Mouse (Mus musculus): ENCODE measurements at regions not wholly inside any gene's neighbourhood (a gene's known extent, or its start where the extent isn't known, plus 50 kb on each side); places are given as distances from the start of the nearest gene placed in this dataset.

DNA sequence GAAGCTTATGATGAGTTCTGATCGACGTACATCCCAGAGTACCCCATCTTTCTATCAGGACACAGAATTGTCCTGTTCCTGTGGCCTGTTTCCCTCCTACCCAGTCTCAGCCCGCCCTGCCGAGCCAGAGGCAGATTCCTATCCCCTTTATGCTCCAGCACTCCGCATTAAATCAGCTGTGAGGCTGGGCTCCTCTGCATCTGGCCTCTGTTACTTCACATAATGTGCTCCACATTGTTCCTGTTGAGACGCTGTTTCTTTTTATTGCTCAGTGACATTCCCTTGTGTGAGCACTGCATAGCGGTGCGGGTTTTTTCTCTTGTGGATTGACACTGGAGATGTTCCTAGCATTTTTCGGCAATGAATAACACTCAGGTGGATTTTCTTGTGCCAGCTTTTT lies 68.2 kb upstream of the Shb start:
- intact Hi-C loops (cut with DNase I): no loop called here
- DNase-seq (ENCODE audit: low spot score in 2 of 2): no peak

DNA sequence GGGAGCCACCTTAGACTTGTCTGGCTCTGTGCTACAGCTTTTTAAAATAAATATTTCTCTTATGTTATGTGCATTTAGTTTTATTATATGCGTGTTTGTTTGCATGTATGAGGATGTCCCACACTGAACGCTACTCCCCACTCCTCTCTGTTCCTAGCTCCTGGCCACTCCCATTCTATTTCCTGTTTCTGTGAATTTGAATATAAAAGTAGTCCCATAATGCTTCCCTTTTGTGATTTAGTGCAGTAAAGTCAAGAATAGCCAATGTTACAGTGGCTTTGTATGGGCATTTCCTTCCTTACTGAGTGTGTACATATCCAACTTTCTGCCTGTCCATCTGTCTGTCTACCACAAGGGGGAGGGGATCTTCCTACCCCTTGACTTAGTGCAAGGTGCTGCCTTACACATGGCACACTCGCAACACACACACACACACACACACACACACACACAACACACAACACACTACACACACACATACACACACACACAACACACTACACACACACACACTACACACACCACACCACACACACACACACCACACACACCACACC lies 61.2 kb upstream of the Shb start:
- intact Hi-C loops (cut with DNase I): no loop called here
- no peak for DNase-seq (ENCODE audit: low spot score in 2 of 2)

DNA sequence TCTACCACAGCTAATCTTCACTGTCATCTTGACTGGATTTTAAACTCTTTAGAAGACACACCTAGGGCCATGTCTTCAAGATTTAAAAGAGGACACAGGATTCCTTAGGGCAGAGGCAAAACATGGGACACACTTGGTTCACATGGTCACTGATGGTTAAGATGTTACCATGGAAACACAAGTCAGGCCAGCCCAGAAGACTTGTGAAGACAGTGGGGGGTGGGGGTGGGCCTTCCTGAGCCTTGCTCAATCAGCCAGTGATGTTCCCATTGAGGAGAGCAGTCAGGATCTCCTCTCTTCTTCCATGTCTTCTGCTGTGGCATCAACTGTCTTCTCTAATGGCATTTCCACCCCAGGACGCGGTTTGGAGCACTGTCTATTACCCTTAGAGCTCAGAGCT lies 60.5 kb upstream of the Shb start:
- intact Hi-C loops (cut with DNase I): no loop called here
- DNase-seq (ENCODE audit: low spot score in 2 of 2): no peak

DNA sequence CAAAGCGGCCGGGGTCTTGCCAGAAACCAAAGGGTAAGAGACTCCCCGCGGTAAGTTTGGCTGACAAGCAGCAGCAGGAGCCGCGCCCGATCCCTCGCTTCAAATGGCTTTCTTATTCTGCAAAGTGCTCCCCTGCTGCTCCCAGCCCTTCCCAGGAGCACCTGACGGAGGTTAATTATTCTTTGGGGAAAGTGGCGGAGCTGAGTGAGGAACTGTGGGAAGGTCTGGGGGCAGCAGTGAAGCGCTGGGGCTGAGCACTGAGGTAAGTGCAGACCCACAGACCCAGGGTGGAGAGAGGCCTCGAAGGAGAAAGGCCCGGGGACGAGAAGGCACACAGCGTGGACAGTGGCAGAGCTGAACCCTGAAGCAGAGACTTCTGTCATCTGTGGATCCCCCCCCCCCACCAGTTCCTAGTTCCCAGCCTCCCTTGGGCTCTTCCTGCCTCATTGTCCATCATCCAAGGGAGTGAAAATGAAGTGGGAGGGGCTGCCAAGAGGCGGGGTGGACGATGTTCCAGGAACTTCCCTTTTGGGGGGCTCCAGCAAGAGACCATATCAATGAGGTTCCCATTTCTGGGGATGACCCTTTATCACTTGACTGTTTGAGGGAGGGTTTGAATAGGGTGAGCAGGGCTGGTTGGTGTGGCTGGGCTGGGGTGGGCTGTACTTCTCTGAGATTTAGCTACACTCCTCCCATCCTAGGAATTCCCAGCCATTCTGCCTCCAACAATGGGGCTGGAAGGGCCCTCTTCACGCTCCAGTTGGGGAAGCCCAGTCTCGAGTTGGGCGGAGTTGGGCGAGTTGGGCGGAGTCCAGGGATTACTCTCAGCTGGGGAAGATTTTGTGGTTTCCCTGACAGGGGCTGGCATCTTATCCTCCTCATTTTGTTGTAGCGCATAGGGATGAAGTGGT lies 59.4 kb upstream of the Shb start:
- intact Hi-C loops (cut with DNase I): no loop called here
- DNase-seq (ENCODE audit: low spot score in 2 of 2): no peak

DNA sequence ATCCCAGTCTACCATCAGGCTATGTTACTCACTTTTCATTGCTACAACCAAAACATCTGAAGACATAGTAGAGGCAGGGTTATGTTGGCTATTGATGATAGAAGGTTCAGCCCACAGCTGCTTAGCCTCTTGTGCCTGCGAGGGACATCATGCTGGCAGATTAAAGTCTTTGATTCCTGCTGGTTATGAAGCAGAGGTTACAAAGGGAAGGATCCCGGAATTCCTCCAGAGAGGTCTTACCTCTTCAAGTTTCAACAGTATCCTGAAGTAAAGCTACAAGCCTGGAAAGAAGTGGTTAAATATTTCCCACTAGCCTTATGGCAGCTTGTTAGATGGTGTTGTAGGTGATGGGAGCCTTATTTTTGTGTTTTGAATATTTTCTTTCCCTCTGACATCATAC lies 58.6 kb upstream of the Shb start:
- no peak for DNase-seq (ENCODE audit: low spot score in 2 of 2)
- intact Hi-C loops (cut with DNase I): no loop called here

DNA sequence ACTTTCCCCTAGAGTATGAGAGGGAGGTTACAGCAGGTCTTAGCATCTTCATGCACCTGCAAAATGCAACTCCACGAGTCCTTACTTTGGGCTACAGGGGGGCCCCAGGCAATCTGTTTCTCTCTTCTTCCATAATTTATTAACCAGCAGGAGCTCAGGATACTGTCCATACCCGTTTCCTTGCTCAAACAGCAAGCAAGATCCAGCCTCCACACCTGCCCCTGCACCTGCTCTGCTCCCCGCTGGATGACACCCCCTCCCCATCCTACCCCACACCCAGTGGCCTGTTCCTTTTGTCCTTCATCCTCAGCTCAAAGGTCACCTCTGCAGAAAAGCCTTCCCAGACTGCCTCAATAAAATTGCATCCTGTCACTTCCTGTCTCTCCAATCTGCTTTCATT lies 56.1 kb upstream of the Shb start:
- intact Hi-C loops (cut with DNase I): no loop called here
- no peak for DNase-seq (ENCODE audit: low spot score in 2 of 2)

DNA sequence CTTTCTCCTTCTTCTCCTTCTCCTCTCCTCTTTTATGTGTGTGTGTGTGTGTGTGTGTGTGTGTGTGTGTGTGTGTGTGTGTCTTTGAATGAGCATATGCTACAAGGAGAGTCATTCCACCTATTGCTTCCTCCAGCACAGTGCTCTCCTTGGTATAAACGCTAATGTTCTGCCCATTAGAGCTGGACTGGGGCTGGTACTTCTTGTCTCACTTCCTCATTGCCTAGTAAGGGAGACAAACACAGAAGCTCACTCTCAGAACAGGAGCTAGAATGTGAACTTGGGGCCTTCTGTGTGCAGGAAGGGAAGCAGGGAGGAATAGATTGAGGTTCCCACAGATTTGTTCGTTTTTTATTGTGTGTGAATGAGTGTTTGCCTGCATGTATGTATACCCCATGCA lies 54.9 kb upstream of the Shb start:
- DNase-seq (ENCODE audit: low spot score in 2 of 2): no peak
- intact Hi-C loops (cut with DNase I): no loop called here

DNA sequence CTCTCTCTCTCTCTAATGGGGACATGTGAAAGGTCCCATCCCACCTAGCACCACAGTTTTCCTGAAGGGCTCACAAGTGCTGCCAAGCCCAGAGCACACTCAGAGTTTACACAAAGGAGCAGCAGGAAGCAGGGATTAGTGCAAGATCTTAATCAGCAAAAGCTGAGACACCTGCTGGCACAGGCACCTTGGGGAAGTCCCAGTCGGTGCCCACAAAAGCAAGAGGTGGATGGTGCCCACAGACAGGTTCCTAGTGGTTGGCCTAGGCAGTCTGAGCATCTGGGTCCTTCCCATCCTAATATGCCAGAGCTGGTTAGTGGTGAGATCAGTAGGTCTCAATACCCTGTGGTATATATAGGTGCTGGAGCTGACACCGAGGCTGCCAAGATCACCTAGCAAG lies 54.0 kb upstream of the Shb start:
- intact Hi-C loops (cut with DNase I): no loop called here
- DNase-seq (ENCODE audit: low spot score in 2 of 2): no peak

DNA sequence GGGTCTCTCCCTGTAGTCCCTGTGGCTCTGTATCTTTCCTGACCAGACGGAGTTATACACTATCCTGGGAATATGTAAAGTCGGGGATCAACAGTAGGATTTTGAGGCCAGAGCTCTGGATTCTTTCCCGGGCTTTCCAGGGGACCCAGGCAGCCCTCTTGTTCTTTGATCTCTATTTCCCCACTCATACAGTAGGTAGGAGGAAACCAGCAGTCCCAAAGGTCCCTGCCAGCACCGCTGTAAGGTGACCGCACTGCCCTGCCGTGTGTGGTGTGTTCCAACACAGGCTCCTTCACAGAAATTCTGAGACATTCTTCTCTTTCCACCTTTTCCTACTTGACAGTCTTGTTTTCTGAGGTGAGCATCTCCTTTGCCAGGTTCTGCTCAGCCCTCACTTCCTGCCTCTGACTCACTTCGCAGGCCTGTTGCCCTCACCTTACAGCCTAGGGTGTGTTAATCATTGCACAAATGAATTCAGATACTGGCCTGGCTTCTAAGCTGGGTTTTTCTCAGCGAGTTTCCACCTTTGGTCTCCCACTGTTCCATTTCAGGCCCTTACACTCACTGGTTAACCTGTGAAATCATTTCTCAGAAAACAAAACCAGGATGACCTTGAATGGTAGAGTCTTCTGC lies 53.0 kb upstream of the Shb start:
- intact Hi-C loops (cut with DNase I): no loop called here
- no peak for DNase-seq (ENCODE audit: low spot score in 2 of 2)

DNA sequence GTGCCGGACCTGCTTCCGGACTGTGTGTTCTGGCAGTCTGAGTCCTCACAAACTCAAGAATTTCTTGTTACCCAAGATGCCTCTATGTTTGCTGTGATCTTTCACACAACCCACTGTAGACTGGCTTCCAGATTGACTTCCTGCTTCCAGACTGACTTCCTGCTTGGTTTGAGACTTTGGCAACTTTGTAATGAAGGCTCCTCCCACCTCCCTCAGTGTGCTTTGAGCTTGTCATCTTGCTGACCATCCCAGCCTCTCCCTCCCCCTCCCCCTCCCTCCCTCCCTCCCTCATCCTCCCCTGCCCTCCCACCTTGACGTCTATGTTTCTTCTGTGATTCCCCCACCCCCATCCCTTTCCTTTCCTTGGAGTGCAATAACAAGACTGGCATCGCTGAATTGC lies 51.7 kb upstream of the Shb start:
- intact Hi-C loops (cut with DNase I): no loop called here

DNA sequence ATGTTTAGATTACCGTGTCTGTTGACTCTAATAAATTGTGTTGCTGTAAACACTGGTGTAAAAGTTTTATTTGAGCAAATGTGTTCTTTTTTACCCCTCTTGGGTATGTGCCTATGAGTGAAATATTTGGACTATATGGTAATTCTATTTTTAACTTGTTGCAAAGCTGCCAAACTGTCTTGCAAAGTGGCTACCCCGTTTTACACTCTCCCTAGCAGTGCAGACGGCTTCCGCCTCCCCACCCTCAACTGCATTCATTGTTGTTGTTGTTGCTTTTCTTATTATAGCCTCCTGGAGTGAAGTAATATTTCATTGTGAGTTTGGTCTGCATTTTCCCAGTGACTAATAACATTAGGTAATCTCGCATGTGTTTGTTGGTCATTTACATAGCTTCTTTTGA lies 50.2 kb upstream of the Shb start:
- intact Hi-C loops (cut with DNase I): no loop called here
- DNase-seq (ENCODE audit: low spot score in 2 of 2): no peak

More for the DNA sequence above, 51.7 kb upstream of the Shb start:
- no peak for DNase-seq (ENCODE audit: low spot score in 2 of 2)
